Mouse (Mus musculus) CH12.LX (cell line): ENCODE results near the gene Ndufaf3. TPM values are rescaled to one million over a fixed set of nuclear protein-coding genes. Genes with fewer than 3 reads are reported as not detected.

Experiments used
- DNase-seq: peaks from one replicate; pipeline ENCODE4 v3.0.0-alpha.2; 2013; ENCODE audit errors: extremely low read depth
- H3K27ac ChIP-seq: 2 replicates; pipeline ENCODE4 v1.5.1; 2012; ENCODE audit warnings: low read depth, mild to moderate bottlenecking, control low read depth, moderate library complexity; ENCODE audit not compliant: insufficient read depth
- H3K27me3 ChIP-seq: replicated peaks from 2 replicates; pipeline ENCODE3; 2012; ENCODE audit warnings: inconsistent platforms
- H3K36me3 ChIP-seq, 2 experiments: replicated peaks in 1 of 2; 2 replicates each; pipeline versions ENCODE3 to v1.6.1; 2012; ENCODE audit warnings: inconsistent platforms in 1 of 2, low read length in 1 of 2, mild to moderate bottlenecking in 1 of 2, mixed read lengths in 1 of 2, moderate library complexity in 1 of 2; ENCODE audit not compliant: control insufficient read depth in 1 of 2, insufficient read depth in 1 of 2
- H3K4me1 ChIP-seq, 2 experiments: 2 replicates each; pipeline ENCODE4 v1.6.1; 2012; ENCODE audit warnings: inconsistent platforms in 1 of 2, moderate library complexity in 1 of 2; ENCODE audit not compliant: insufficient read depth in 2 of 2, control insufficient read depth in 1 of 2
- H3K4me2 ChIP-seq: 2 replicates; pipeline ENCODE4 v1.6.1; 2012; ENCODE audit warnings: low read depth, mild to moderate bottlenecking, control low read depth; ENCODE audit not compliant: poor library complexity, insufficient read depth, severe bottlenecking
- H3K4me3 ChIP-seq, 3 experiments: fragments of 150-350 bp in 1 of 3; sonication (generic) in 1 of 3; replicated peaks in 1 of 3; 2 replicates each; pipeline versions ENCODE3 to v1.5.1; 2011 to 2012; ENCODE audit warnings: low read depth in 2 of 3, low read length in 2 of 3, mild to moderate bottlenecking in 2 of 3, moderate library complexity in 2 of 3, control low read depth in 1 of 3, improper control_type of control experiment in 1 of 3, inconsistent platforms in 1 of 3, mixed read lengths in 1 of 3; ENCODE audit not compliant: poor library complexity in 1 of 3
- H3K79me2 ChIP-seq: replicated peaks from 2 replicates; pipeline ENCODE4 v1.6.1; 2012; ENCODE audit warnings: mild to moderate bottlenecking, moderate library complexity; ENCODE audit not compliant: control insufficient read depth, poor library complexity, insufficient read depth, severe bottlenecking; ENCODE audit errors: extremely low read depth
- H3K9ac ChIP-seq: 2 replicates; pipeline ENCODE4 v1.6.1; 2012; ENCODE audit warnings: low read depth, mild to moderate bottlenecking, control low read depth, moderate library complexity; ENCODE audit not compliant: insufficient read depth
- H3K9me3 ChIP-seq: replicated peaks from 2 replicates; pipeline ENCODE3; 2012; ENCODE audit warnings: low read length, inconsistent platforms, mixed read lengths
- CHD1 ChIP-seq: IDR thresholded peaks from 2 replicates; pipeline ENCODE4 v1.6.1; 2012; ENCODE audit warnings: low read depth, low read length, improper control_type of control experiment, inconsistent platforms
- CHD2 ChIP-seq: IDR thresholded peaks from 2 replicates; pipeline ENCODE4 v1.6.1; 2011; ENCODE audit warnings: low read length, improper control_type of control experiment
- HCFC1 ChIP-seq: IDR thresholded peaks from 2 replicates; pipeline ENCODE4 v1.6.1; 2012; ENCODE audit warnings: low read depth, mild to moderate bottlenecking, inconsistent platforms, low read length, improper control_type of control experiment
- IRF4 ChIP-seq: IDR thresholded peaks from 2 replicates; pipeline ENCODE4 v1.6.1; 2014; ENCODE audit warnings: low read depth, mild to moderate bottlenecking, inconsistent platforms, low read length, improper control_type of control experiment
- JUND ChIP-seq: conservative IDR thresholded peaks from 2 replicates; pipeline ENCODE4 v1.6.1; 2011; ENCODE audit warnings: low read depth, low read length, improper control_type of control experiment
- KAT2A ChIP-seq: IDR thresholded peaks from 2 replicates; pipeline ENCODE4 v1.6.1; 2012; ENCODE audit warnings: low read length, improper control_type of control experiment, inconsistent platforms; ENCODE audit not compliant: insufficient replicate concordance
- MAZ ChIP-seq: IDR thresholded peaks from 2 replicates; pipeline ENCODE4 v1.6.1; 2012; ENCODE audit warnings: low read depth, mild to moderate bottlenecking, inconsistent platforms, low read length, improper control_type of control experiment, moderate library complexity
- MEF2A ChIP-seq: IDR thresholded peaks from 2 replicates; pipeline ENCODE4 v1.6.1; 2014; ENCODE audit warnings: low read depth, mild to moderate bottlenecking, inconsistent platforms, low read length, improper control_type of control experiment, borderline replicate concordance
- MXI1 ChIP-seq: IDR thresholded peaks from 2 replicates; pipeline ENCODE4 v1.6.1; 2011; ENCODE audit warnings: mild to moderate bottlenecking, low read depth, low read length, improper control_type of control experiment
- MYC ChIP-seq: IDR thresholded peaks from 2 replicates; pipeline ENCODE4 v1.6.1; 2011; ENCODE audit warnings: low read depth, mild to moderate bottlenecking, improper control_type of control experiment, low read length
- PAX5 ChIP-seq: IDR thresholded peaks from 2 replicates; pipeline ENCODE4 v1.6.1; 2012; ENCODE audit warnings: low read length, inconsistent platforms, mixed read lengths
- POLR2A ChIP-seq: IDR thresholded peaks from 2 replicates; pipeline ENCODE4 v1.6.1; 2011; ENCODE audit warnings: low read depth, mild to moderate bottlenecking, improper control_type of control experiment, low read length
- RCOR1 ChIP-seq: conservative IDR thresholded peaks from 2 replicates; pipeline ENCODE4 v1.6.1; 2012; ENCODE audit warnings: low read depth, mild to moderate bottlenecking, inconsistent platforms, low read length, improper control_type of control experiment
- SIN3A ChIP-seq: IDR thresholded peaks from 2 replicates; pipeline ENCODE4 v1.6.1; 2012; ENCODE audit warnings: low read length, improper control_type of control experiment, inconsistent platforms
- SMC3 ChIP-seq: IDR thresholded peaks from 2 replicates; pipeline ENCODE4 v1.6.1; 2011; ENCODE audit warnings: low read depth, low read length, improper control_type of control experiment
- TBP ChIP-seq: conservative IDR thresholded peaks from 2 replicates; pipeline ENCODE4 v1.6.1; 2011; ENCODE audit warnings: low read depth, low read length, improper control_type of control experiment
- TCF12 ChIP-seq: IDR thresholded peaks from 2 replicates; pipeline ENCODE4 v1.6.1; 2014; ENCODE audit warnings: low read depth, mild to moderate bottlenecking, inconsistent platforms, low read length, improper control_type of control experiment
- USF1 ChIP-seq: IDR thresholded peaks from 2 replicates; pipeline ENCODE4 v1.6.1; 2014; ENCODE audit warnings: low read depth, mild to moderate bottlenecking, inconsistent platforms, low read length, improper control_type of control experiment
- USF2 ChIP-seq: conservative IDR thresholded peaks from 2 replicates; pipeline ENCODE4 v1.6.1; 2011; ENCODE audit warnings: low read depth, low read length, improper control_type of control experiment
- ZC3H11A ChIP-seq: IDR thresholded peaks from 2 replicates; pipeline ENCODE4 v1.6.1; 2012; ENCODE audit warnings: low read depth, mild to moderate bottlenecking, inconsistent platforms, low read length, improper control_type of control experiment
- ZNF384 ChIP-seq: IDR thresholded peaks from 2 replicates; pipeline ENCODE4 v1.6.1; 2012; ENCODE audit warnings: low read depth, low read length, improper control_type of control experiment, inconsistent platforms
- dilution Hi-C: fragments of 300-500 bp; cut with MboI; formaldehyde crosslinking; loops from 2 replicates; pipeline ENCODE4 v1.14.3; 2020; ENCODE audit warnings: low sequenced_read_pairs; ENCODE audit not compliant: extremely low pct_unique_long_range_greater_than_20kb, extremely low pct_ligation_motif_present
- in situ Hi-C: fragments of 300-500 bp; cut with MboI; formaldehyde crosslinking; loops from 3 replicates; pipeline ENCODE4 v1.14.3; 2019; ENCODE audit warnings: low sequenced_read_pairs, low pct_ligation_motif_present, low pct_unique_long_range_greater_than_20kb, mixed read lengths
- polyA plus RNA-seq: library from polyadenylated mRNA; unstranded; fragments of >175 nt; gene quantifications from 2 replicates; pipeline ENCODE4 v1.2.1, GENCODE M21; 2012; ENCODE audit warnings: low read depth; ENCODE audit not compliant: insufficient read length
- total RNA-seq, 2 experiments: library from RNA; depleted of rRNA; stranded (reverse); fragments of 300-350 nt in 1 of 2; fragments of >200 nt in 1 of 2; gene quantifications; 2 replicates each; pipeline ENCODE4 v1.2.3; 2012 to 2014

Gene Ndufaf3
- total and polyA plus RNA-seq, 3 experiments: 15.7 to 27.2 (median 25.7) TPM

DNA sequence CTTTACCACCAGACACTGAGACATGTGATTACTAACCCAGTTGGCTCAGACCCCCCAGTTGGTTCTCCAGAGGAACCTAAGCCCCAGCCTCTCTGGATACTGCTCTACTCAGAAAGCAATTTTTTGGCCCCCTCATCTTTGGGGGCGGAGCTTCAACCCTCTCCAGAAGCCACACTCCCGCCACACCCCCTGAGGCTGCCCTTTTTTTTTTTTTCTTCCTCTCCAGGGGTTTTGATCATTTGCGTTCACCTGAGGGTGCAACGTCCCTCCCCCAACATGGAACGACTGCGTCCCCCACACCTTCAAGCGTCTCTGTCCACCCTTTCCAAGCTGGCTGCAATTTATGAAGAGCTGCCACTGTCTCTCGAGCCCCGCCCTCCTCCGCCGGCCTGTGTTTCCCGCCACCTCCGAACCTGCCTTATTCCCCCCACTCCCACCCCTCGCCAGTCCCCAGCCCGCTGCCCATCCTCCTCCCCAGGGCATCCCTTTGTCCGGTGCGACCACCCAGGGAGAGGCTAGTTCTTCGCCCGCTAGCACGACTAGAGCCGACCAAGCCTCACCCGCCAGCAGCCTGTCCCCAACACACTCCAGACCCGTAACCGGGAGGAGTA is 10.8 kb upstream of the Ndufaf3 start:
- Histone ChIP-seq H3K36me3 (peaks cover 40 to 94% of the 10 kb centered on the region in 2 experiments), H3K9ac (peak overlapping the region; percentile 69), H3K79me2 (no peaks in the 10 kb centered on the region), H3K27ac (0 out of 2 replicates have a peak overlapping the region, but pooled peaks have one; percentile 16), H3K4me1 (peaks cover 7 to 37% of the 10 kb centered on the region in 2 experiments; a peak in 3 of 4 replicates), H3K9me3 (no peaks in the 10 kb centered on the region), H3K4me2 (peak overlapping the region; percentile 17; the same call in 1 of the 2 replicates), H3K27me3 (no peaks in the 10 kb centered on the region), H3K4me3 (peak overlapping the region; percentile 50 to 67 (median 59))
- peak; percentile 43 for DNase-seq
- TF ChIP-seq MXI1 (peak; percentile 16; the same call in 1 of the 2 replicates), ZC3H11A (no peak), ZNF384 (peak; percentile 78)
- in situ Hi-C loops: no loop called here
- dilution Hi-C loops: no loop called here

DNA sequence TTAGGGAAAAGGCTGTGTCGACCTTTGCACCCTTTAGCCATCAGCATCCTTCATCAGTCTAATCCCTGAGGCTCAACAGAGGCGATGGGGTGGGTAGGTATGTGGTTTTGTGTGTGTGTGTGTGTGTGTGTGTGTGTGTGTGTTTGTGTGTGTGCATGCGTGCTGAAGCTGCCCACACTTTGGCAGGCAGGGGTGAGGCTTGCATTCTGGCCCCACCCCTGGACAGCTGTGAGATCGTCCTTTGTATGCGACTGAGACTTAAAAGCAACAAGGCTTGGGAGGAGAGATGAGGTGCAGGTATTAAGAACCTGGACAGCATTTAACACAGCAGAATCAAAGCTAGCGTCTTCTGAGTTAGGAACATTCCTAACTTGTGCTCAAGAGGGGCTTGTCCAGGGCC is 9.8 kb upstream of the Ndufaf3 start:
- H3K4me3 ChIP-seq: no peak overlapping the region
- peaks cover 48 to 94% of the 10 kb centered on the region in 2 experiments for H3K36me3 ChIP-seq
- TF ChIP-seq USF2 (no peak), MAZ (no peak), RCOR1 (no peak), MEF2A (no peak), PAX5 (no peak), SIN3A (no peak), USF1 (no peak), MXI1 (no peak), SMC3 (no peak), ZC3H11A (no peak), TBP (no peak), MYC (no peak), KAT2A (no peak), POLR2A (no peak), CHD1 (no peak), TCF12 (no peak), CHD2 (no peak), IRF4 (no peak), JUND (no peak), HCFC1 (no peak)
- H3K4me1 ChIP-seq: peaks cover 7 to 27% of the 10 kb centered on the region in 2 experiments; a peak in 3 of 4 replicates
- H3K27ac ChIP-seq: no peak overlapping the region
- no peak overlapping the region for H3K4me2 ChIP-seq
- dilution Hi-C loops: no loop called here
- H3K27me3 ChIP-seq: no peaks in the 10 kb centered on the region
- in situ Hi-C loops: no loop called here
- no peak for DNase-seq
- H3K9ac ChIP-seq: no peak overlapping the region
- no peaks in the 10 kb centered on the region for H3K79me2 ChIP-seq
- H3K9me3 ChIP-seq: no peaks in the 10 kb centered on the region
